Mouse (Mus musculus) CH12.LX (cell line): ENCODE measurements at regions not wholly inside any gene's neighbourhood (a gene's known extent, or its start where the extent isn't known, plus 50 kb on each side); places are given as distances from the start of the nearest gene placed in this dataset.

Experiments
- HCFC1 ChIP-seq: IDR thresholded peaks from 2 replicates; pipeline ENCODE4 v1.6.1; 2012; ENCODE audit warnings: low read depth, mild to moderate bottlenecking, inconsistent platforms, low read length, improper control_type of control experiment
- TCF12 ChIP-seq: IDR thresholded peaks from 2 replicates; pipeline ENCODE4 v1.6.1; 2014; ENCODE audit warnings: low read depth, mild to moderate bottlenecking, inconsistent platforms, low read length, improper control_type of control experiment
- UBTF ChIP-seq: IDR thresholded peaks from 2 replicates; pipeline ENCODE4 v1.6.1; 2012; ENCODE audit warnings: low read depth, mild to moderate bottlenecking, inconsistent platforms, low read length, improper control_type of control experiment, moderate library complexity

GRCm38 (mm10) chr16:55516994-55517393 lies 219.2 kb upstream of the Zpld1 start:
- TF ChIP-seq UBTF (no peak), TCF12 (no peak), HCFC1 (no peak)
